Mouse (Mus musculus) inflammation-experienced regulatory T-cells, adult 6 months (primary cell): ENCODE measurements at regions not wholly inside any gene's neighbourhood (a gene's known extent, or its start where the extent isn't known, plus 50 kb on each side); places are given as distances from the start of the nearest gene placed in this dataset.

ENCODE experiments used
- ATAC-seq: one replicate; pipeline ENCODE4 v1.8.0; 2017

DNA sequence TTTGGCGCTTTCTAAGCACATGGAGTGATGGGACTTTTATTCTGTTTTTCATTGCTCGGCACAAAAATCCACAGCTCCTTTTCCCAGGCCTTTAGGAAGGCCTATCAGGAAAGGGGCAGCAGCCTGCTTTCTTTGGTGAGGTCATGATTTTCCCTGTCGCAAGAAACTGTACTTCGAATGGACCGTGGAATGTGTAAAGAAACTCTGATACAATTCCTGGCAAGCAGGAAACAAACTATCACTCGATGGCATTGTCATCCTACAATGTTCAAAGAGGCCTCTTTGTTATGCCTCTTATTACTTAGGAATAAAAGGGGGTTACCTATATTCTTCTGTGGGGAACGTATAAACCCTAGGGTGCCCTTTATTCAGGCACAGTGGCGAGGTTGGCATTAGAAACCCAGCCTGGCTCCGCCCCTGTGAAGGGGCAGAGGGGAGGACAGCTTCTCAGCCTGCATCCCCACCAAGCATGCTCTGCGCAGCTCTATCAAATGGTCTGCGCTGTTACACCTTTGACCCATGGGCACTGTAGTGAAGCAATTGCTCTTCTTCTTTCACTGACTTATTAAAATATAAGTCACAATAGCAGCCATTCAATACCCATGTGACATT is 246.5 kb downstream of the Irs2 start:
- ATAC-seq = no peak

DNA sequence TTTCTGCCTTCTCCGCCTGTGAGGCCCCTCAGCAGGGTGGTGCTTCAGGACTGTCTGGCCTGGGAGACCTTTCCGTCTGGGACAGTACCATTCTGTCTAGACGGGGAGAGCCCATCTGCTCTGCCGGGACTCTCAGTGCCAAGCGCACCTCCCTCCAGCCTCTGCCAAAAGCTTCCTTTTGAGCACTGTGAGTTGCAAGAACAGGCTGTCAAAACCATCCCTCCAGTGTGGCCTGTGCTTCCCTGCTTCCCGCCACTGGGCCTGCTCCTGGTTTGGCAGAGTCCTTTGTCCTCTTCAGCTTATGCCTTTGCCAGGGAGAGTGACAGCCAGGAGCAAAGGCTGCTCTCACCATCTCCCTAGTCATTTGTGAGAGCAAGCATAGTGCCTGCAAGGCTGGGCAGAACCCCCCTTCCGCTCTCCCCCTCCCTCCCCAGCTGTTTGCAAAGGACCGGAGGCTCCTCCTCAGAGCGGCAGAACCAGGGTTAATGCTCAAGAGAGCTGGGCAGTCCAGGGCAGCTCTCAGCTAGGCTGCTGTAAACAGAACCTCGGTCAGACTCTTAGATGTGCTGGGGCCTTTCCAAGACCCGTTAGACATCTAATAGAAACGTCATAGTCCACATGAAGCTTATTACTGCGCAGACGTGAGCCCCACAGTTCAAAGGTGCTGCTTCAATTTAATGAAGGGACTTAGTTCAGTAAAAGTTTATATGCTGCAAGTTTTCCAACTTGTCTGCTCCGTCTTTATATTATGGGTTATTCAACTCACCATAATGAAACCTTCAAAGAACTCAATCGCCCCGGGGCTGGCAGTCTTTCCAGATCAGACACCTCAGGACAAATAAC is 247.2 kb downstream of the Irs2 start:
- no peak for ATAC-seq

DNA sequence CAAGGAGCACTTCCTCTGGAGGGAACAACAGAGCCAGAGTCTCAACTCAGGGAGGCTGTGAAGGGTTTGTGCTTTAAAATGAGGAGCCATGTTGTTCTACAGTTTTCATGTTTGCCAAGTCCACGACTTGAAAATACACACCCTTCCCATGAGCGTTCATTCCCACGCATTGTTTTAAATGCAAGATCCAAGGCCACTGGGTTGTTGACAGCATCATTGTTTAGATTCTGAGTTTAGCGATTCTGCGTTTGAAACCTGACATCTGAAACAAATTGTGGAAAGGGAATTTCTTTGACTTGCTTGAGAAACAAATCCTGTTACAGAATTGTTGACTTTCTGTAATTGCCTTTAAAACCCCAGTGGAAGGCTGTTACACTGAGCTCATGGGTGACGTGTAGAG is 248.0 kb downstream of the Irs2 start:
- ATAC-seq = no peak

DNA sequence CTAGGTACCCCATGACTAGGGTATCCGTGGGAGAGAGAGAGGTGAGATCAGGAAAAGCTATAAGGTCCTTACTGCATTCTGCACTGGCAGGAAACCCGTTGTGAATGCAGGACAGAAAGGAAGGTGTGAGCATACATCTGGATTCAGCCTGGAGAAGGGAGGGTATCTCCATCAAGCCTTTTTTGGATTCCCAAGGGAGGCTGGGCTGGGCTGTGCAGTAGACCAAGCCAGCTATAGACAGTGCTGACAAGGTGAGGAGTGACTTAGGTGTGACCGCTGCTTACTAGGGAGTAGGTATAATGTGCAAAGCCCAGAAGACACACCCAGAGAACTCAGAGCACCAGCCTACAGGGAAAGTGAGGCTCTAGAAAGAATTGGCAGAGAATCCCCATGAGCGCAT is 250.1 kb downstream of the Irs2 start:
- no peak for ATAC-seq

DNA sequence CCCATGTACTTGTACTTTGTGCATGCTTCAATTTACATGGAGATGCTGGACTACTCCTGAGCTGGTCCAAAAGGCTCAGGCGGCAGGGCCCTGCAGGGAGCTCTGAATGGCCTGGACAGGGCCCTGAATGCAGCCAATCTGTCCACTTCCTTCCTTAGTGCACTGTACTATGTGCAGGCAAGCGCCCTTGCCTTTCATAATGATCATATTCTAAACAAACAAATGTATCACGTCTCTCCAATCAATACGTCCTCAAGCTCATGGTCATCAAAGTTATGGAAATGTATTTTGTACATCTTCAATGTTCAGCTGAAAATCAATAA is 253.3 kb downstream of the Irs2 start:
- no peak for ATAC-seq

DNA sequence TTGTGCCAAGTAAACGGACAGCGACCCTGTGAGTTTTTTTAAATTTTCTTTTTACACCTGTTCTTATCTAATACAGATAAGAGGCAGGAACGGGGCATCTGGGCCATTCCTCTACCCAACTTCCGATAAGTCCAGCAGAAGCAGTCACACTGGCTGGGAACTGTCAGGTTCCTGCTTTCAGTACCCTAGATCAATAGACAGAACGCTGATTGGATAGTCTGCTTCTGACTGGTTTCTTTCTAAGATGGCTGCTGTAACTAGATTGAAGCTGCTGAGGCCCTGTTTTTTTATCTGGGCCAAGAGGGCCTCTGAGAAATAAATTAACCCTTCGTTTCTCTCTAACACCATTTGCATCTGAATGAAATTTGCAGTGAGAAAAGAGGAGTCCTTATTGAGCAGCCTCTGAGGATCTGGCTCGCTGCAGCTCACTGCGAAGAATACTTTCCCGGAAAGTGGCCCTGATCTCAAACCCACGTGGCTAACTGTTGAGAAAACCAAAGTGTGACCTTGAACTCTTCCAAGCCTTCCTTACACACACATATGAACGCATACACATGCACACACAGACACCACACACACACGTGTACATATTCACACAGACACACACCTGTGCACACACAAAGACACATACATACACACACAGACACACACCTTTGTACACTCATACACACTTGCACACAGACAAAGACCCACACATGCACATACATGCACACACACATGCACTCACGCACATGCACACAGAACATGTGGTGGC is 253.8 kb downstream of the Irs2 start:
- ATAC-seq = no peak

DNA sequence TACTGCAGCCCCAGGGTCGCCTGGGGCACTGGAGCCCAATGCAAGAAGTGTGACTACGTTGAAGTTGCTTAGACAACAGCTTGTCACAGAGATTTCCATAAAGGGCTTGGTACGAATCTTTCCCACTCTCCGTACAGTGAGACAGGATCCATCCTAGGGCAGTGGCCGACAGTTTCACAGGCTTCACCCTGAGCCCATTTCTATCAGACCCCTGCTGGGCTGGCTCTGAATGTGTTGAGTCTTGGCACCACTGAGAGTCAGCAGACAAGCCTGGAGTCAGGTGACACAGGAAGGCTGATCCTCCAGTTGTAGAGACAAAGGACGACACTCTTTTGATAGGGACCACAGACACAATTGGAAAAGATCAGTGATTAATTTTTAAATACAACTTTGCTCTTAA is 255.2 kb downstream of the Irs2 start:
- ATAC-seq = no peak

DNA sequence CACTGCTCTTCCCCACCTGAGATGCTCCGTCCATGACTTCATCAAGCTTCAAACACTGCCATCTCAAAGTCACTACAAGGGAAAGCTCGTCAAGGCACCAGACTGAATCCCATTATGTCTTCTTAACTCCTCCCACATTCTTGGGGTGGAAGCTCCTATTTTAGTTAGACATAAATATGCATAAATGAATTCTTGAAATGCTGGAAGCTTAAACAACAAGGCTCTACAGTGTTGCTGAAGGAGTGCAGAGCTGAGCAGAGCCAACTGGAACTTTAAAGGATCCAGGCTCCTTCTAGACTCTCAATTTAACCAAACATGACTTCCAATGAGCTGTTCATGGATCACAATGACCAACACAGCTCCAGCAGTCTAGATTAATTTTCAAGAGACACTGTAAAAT is 261.1 kb downstream of the Irs2 start:
- ATAC-seq = no peak

DNA sequence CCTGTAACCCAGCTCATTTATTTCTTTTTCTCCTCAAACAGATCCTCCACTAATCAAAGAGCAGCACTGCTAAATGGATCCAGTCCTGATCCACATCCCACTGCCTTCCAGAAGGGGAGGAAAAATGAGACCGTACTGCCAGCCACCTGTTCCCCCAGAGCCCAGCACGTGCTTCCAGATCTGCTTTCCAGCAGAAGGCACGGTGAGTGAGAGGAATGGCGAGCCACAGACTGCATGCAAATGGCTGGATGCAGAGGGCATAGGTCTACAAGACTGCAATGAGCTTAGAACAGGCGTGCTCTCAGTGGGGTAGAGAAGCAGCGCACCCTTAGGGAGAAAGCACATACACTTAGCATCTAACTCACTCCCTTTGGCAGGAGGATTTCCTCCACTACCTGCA is 265.0 kb downstream of the Irs2 start:
- no peak for ATAC-seq

DNA sequence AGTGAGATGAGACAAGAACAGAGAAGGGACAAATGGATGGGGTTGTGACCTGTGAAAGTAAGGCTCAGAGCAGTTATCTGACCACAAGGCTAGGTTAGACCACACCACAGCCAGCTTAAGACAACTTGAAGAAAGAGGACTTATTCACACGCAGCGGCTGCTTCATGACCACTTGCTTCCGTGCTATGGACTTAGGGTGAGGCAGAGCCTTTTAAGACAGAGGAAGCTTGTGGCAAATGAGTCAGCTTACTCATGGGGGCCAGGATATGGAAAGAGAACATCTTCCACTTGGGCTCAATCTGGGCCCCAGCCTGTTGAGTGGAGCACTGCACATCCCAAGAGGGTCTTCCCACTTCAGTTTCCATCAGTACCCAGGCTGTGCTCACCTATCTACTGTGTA is 267.4 kb downstream of the Irs2 start:
- no peak for ATAC-seq

DNA sequence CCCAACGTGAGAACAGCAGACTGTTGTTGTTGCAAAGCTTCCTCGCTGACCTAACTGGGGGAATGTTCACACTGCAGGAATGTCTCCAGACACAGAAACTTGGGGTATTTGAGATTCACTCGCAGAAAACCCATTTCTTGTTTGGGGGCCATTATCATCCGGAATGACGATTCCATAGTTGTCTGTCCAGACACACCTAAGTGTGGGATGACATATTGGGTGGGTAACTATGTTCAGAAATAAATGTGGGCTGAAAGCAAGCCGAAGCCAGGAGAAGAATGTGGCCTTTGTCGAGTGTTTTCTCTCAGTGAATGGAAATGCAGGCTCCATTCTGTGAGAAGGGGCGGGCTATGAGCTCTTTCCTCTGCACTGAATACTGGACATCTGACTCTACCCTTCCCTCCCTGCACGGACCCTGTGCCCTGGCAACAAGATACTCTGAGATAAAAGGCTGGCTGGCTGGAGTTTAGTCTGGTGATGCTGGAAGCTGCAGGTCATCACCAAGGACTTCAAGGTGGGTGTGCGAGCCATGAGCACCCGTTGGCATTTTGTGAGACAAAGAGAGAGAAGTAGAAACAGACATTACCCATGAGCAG is 269.7 kb downstream of the Irs2 start:
- no peak for ATAC-seq

DNA sequence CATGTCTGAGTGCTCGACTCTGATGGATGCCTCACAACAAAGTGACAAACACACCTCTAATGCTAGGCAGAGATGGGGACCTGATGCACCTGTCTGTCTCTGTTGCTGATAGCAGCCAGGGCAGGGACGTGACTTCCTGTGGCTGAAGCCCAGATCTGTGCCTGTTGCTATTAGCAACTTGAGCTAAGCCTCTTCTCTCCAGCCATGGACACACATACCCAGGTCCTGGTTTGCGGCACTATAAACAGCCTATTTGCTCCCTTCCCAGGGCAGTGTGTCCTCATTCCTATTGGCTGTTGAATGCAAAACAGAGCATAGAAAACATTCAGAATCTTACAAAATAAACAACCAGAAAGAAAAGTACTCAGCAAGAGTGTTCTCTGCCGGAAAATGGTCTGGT is 273.5 kb downstream of the Irs2 start:
- ATAC-seq = no peak

DNA sequence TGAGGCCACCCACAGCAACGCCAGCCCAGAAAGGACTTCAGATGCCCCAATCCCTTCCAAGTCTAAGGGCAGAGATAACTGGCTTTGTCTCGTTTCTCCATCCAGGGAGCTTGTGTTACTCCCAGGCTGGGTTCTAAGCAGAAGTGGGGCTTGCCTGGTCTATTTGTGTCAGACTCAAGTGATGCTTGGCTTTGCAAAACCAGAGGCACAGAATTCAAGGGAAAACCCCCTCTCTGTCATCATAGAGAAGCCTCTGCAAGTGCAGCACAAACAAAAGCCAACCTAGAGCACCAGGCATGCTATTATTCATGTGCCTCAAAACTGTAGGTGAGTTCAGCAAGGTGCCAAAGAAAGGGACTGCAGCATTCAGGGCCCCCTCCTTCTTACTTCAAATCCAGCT is 284.9 kb downstream of the Irs2 start:
- ATAC-seq = peak; percentile 35

DNA sequence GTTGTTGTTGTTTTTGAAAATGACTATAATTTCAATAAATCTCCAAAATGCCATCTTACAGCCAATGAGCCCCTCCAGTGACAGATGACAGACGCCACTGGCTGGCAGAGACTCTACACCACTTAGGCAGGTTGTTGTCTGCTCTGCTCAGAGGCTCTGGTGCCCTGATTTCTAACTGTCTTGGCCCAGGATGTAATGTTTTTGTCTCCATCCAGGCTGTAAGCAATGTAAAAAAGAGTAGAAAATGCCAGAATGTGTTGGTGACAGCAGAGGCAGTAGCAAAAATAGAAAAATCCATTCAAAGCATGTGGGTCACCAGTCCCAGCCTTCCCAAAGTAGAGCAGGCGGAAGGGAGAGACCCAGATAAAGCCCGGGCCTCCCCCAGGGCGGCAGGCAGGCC is 285.5 kb downstream of the Irs2 start:
- no peak for ATAC-seq

DNA sequence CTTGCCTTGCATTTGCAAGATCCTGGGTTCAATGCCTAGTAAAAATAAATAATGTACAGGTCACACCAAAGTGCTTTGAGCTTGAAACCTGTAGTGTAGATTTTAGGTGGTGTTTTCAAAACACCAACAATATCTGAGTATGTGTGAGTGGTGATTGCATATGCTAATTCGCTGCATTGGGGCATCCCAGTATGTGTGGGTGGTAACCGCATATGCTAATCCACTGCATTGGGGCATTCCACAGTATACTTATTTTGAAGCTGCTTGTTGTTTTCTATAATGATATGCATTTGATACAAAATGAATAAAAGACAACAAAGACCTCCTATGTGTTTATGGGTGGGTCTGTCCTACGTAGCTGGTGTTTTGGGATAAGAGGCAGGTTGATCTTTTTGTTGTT is 285.9 kb downstream of the Irs2 start:
- ATAC-seq = no peak

DNA sequence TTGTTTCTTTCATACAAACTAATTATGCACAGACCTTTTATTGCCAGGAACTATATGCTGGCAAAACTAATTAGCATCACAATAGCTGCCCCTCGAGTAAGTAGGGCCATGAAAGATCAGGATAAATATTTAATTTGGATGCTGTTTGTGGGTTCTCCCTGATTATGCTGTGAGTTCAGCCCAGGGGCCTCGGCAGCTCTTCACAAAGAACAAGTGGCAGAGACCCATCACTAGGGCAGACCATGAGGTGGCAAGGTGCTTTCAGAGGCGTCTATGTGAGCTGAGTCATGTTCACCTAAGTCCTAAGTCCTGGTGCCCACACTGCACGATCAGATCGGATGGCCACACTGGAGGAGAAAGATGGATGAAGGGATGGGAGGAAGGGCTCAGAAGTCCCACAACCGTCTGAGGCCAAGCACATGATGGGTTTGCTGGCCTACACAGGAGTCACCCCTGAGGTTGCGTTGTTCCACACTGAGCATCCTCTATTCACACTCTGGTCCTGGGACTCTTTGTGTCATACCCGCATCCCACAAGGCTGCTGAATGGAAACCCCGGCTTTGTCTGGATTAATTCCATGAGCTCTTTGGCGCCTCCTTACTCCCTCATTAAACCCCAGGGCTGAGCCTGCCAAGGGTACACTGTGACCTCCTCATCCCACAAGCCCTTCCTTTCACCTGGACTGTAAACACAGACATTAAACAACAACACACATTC is 287.0 kb downstream of the Irs2 start:
- no peak for ATAC-seq

DNA sequence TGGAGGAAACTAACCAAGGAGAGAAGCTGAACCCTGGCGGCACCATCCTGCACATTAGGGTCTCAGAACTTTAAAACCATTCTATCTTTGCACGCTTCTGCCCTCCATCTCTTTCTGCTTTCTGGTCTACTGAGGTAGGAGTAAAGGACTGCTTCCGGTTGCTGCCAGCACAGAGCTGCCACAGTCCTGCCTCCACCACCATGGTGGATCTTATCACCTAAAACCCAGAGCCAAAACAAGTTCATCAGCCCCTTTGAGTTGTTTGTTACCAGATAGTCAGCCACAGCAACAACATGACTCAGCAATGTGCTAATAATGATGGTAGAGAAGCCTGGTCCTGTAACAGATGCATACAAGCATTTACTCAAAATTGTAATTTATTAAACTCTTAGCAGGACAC is 287.9 kb downstream of the Irs2 start:
- ATAC-seq = no peak

DNA sequence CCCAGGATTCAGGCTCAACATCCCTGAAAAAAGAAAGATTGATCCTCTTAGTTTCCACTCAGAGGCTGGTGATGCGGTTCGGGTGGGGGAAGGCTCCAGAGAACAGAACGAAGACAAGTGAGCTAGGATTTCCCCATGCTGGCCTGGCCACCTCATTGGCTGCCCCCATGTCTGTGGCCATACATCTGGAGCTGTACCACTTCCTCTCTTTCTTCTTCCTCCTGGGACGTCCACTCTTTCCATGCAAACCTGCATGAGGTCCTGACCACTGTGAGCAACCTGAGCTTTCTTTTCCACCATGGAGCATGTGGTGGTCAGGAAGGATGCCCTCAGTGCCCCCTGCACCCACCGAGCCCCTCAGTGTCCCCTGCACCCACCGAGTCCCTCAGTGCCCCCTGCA is 288.8 kb downstream of the Irs2 start:
- no peak for ATAC-seq

DNA sequence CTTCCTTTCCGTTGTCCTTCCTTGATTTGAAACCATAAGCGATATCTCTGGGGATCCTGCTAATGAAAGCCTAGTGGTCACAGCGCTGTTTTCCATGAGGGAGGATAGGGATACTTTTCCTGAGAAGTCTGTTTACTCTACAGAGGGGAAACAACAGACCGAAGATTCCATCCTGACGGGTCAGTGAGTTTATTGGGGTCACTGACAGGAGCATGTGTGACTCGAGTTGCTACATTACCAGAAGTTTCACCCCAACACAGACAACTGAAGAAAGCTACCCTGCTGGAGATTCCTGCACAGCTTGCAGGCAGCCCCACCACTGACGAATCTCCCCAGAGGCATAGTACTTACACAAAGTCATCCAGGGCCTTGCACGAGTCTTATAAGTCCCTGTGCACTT is 291.0 kb downstream of the Irs2 start:
- ATAC-seq = no peak

DNA sequence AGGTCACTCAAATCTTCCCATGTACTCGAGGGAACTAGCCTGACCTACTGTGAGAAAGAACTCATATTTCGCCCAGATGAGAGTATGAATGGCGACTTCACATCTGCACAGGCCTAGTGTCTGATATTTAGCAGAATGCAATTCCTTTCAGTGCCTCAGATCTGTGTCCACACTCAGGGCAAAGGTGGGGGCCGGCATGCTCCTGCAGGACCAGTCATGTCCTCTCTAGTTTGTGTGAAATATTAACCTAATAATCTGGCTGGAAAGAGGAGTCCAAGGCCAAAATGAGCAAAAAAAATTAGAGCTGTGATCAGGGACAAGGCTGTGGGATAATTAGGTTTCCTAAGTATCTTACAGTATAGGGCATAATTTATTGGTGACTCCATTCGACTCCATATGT is 292.1 kb downstream of the Irs2 start:
- ATAC-seq = no peak

DNA sequence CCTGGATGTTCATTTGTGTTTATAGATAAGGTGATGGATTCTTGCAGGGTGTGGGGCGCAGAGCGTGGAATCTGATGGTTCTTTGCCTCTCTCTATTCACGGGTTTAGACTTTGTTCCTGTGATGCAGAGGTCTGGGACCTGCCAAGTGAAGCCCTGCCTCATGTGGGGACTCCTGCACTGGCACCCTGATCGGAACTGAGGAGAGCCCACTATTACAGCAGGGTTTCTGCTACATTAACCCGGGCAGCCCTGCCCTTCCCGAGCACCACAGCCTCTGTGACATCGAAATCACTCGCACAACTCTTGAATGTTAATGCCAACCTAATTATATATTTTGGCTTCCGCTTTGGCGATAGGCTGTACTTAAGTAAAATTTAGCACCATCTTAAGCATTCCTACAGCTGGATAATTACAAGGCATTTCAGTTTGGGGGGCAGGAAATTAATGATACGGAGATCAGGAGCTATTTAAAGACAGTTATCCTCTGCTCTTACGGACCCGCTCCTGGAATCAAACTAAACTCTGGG is 294.7 kb downstream of the Irs2 start:
- ATAC-seq = no peak

DNA sequence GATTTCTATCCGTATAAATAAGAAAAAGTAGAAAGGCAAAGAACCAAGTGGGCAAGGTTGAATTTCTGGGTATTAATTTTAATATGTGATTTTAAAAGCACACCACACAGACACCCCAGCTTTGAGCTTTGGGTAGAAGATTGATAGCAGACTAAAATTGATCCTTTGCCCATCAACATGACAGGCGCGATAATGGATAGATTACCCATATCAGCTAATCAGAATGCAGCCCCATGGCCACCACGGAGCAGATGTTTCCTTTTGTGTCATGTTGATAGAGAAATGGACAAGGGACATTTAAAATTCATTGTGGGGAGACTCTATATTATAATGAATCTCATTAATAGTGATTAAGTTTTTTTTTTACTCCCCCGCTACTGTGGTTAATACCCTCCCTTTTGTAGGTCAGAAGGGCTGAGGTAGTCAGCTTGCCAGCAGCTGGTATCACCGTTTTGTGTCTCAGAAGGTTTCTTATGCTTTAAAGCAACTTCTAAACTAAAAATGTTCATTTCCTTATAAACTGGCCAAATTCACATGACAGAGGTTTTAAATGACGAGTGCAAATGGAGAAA is 296.1 kb downstream of the Irs2 start:
- no peak for ATAC-seq
